Comparison of ENCODE assay signal across 8 mouse cellular contexts in the genomic region with DNA sequence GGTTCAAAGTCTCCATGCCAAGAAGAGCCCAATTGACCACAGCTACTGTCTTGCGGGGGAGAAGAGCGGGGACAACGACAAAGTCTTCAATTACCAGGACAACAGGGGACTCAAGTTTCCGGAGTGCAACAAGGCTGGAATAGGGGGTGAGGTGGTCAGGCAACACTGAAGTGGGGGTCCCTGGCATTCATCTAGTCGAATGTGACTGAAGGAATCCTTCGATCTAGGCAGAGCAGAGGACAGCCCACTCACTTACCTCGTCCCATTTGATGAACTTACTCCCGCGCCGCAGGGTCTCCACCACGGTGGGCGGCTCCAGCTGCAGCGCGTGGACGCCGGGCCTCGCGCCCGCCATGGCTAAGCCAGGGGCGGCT. TPM values are rescaled to one million over a fixed set of nuclear protein-coding genes. Genes with fewer than 3 reads are reported as not detected.
DNase-seq lines count a peak whose midpoint lies in the region; ATAC-seq and TF ChIP-seq lines count a peak whose summit lies in the region.

No protein-coding gene starts in this region.

- WGBS in embryonic facial prominence, embryonic 12.5 days, result under 1% methylated on average over 20 of the region's 20 CpGs
- WGBS in intestine, embryonic 15.5 days, result under 1% methylated on average over 20 of the region's 20 CpGs
- under 1% methylated on average over 20 of the region's 20 CpGs for WGBS in neural tube, embryonic 13.5 days

- H3K27ac ChIP-seq in left cerebral cortex, adult 2 months, result no peak overlapping the region
- H3K27ac ChIP-seq in embryonic facial prominence, embryonic 12.5 days, result 0 out of 2 replicates have a peak overlapping the region, but pooled peaks have one; percentile 24
- peak overlapping the region; percentile 92 for H3K27ac ChIP-seq in intestine, embryonic 15.5 days
- 0 out of 2 replicates have a peak overlapping the region, but pooled peaks have one; percentile 38 for H3K27ac ChIP-seq in neural tube, embryonic 13.5 days (replicated peaks)

- peak overlapping the region; percentile 54 for H3K4me2 ChIP-seq in embryonic facial prominence, embryonic 12.5 days (replicated peaks)
- peak overlapping the region; percentile 72 for H3K4me2 ChIP-seq in intestine, embryonic 15.5 days (replicated peaks)
- H3K4me2 ChIP-seq in neural tube, embryonic 13.5 days, result peak overlapping the region; percentile 54

- H3K27me3 ChIP-seq in embryonic facial prominence, embryonic 12.5 days, result no peaks in the 10 kb centered on the region
- no peaks in the 10 kb centered on the region for H3K27me3 ChIP-seq in intestine, embryonic 15.5 days (replicated peaks)
- H3K27me3 ChIP-seq in neural tube, embryonic 13.5 days, result peaks cover 27% of the 10 kb centered on the region

- no peaks in the 10 kb centered on the region for H3K9me3 ChIP-seq in embryonic facial prominence, embryonic 12.5 days
- no peaks in the 10 kb centered on the region for H3K9me3 ChIP-seq in intestine, embryonic 15.5 days
- H3K9me3 ChIP-seq in neural tube, embryonic 13.5 days, result no peaks in the 10 kb centered on the region

- peak overlapping the region; percentile 49 for H3K4me3 ChIP-seq in left cerebral cortex, adult 2 months
- peak overlapping the region; percentile 58 for H3K4me3 ChIP-seq in embryonic facial prominence, embryonic 12.5 days
- peak overlapping the region; percentile 74 for H3K4me3 ChIP-seq in intestine, embryonic 15.5 days (replicated peaks)
- peak overlapping the region; percentile 44 for H3K4me3 ChIP-seq in neural tube, embryonic 13.5 days

- intact Hi-C loops in left cerebral cortex, adult 2 months (cut with DNase I), result loop anchor here (2.0 kb wide), 1 partner anchor 16 kb away; no protein-coding TSS in a partner anchor
- intact Hi-C loops in left cerebral cortex, postnatal 14 days (cut with DNase I), result no loop called here

- no peak for ATAC-seq in embryonic facial prominence, embryonic 12.5 days (ENCODE audit: insufficient number of reproducible peaks, insufficient read depth, low FRiP score, low TSS enrichment)
- ATAC-seq in intestine, embryonic 15.5 days, result peak; percentile 8
- no peak for ATAC-seq in neural tube, embryonic 13.5 days (ENCODE audit: low read depth)
- ATAC-seq in activated CD4-positive, CD25-positive, alpha-beta regulatory T cell, adult 4 months, result no peak

- TF ChIP-seq CTCF in left cerebral cortex, adult 2 months (IDR thresholded peaks at IDR 0.05), result no peak

- DNase-seq in left cerebral cortex, adult 2 months (ENCODE audit: extremely low spot score in 1 of 2, low spot score in 2 of 2), result no peak
- no peak for DNase-seq in left cerebral cortex, postnatal 14 days (ENCODE audit: low spot score in 2 of 2)
- DNase-seq in yolk sac, embryonic 10.5 days (ENCODE audit: low spot score), result no peak
- no peak for DNase-seq in gastrocnemius, adult 8-10 months (ENCODE audit: low spot score in 2 of 2)

- H3K9ac ChIP-seq in embryonic facial prominence, embryonic 12.5 days, result peak overlapping the region; percentile 66
- peak overlapping the region; percentile 87 for H3K9ac ChIP-seq in intestine, embryonic 15.5 days
- peak overlapping the region; percentile 69 for H3K9ac ChIP-seq in neural tube, embryonic 13.5 days

- H3K36me3 ChIP-seq in embryonic facial prominence, embryonic 12.5 days, result peaks cover 24% of the 10 kb centered on the region
- peaks cover 20% of the 10 kb centered on the region for H3K36me3 ChIP-seq in intestine, embryonic 15.5 days
- H3K36me3 ChIP-seq in neural tube, embryonic 13.5 days, result no peaks in the 10 kb centered on the region

- peaks cover 34% of the 10 kb centered on the region for H3K4me1 ChIP-seq in embryonic facial prominence, embryonic 12.5 days
- peaks cover 54% of the 10 kb centered on the region for H3K4me1 ChIP-seq in intestine, embryonic 15.5 days (replicated peaks)
- H3K4me1 ChIP-seq in neural tube, embryonic 13.5 days (replicated peaks), result peaks cover 40% of the 10 kb centered on the region

RNA-seq across cellular contexts. Expression of gene Ppp1r14b, which starts 5.5 kb away (rescaled TPM):
- 10 to 100 TPM; 62.4 to 65.6 TPM for total RNA-seq in left cerebral cortex, adult 2 months (2021)
- 10 to 100 TPM; 55.4 to 71.5 TPM for total RNA-seq in left cerebral cortex, postnatal 14 days (2021)
- 255 and 291 TPM in 2 replicates for polyA plus RNA-seq in embryonic facial prominence, embryonic 12.5 days (2016; fragmentation: Nextera tagmentation; extraction: Ambion mirVana)
- 177 and 188 TPM in 2 replicates for polyA plus RNA-seq in intestine, embryonic 15.5 days (2015; fragmentation: Nextera tagmentation; extraction: Ambion mirVana)
- polyA plus RNA-seq in neural tube, embryonic 13.5 days (2015; fragmentation: Nextera tagmentation; extraction: Ambion mirVana), result 191 and 211 TPM in 2 replicates
- polyA plus RNA-seq in activated CD4-positive, CD25-positive, alpha-beta regulatory T cell, adult 4 months (2017; shearing (Covaris generic)), result 10 to 100 TPM; 14.2 to 26.1 TPM
- 100 to 1,000 TPM; 144 to 194 (median 165) TPM for total RNA-seq in gastrocnemius, adult 8-10 months (2022)

RNA-seq across cellular contexts. Expression of gene Plcb3, which starts 7.0 kb away (rescaled TPM):
- 10 to 100 TPM; 11.1 to 12.1 TPM for total RNA-seq in left cerebral cortex, adult 2 months (2021)
- 10 to 100 TPM; 13.4 to 13.6 TPM for total RNA-seq in left cerebral cortex, postnatal 14 days (2021)
- polyA plus RNA-seq in embryonic facial prominence, embryonic 12.5 days (2016; fragmentation: Nextera tagmentation; extraction: Ambion mirVana), result 47.4 and 48.7 TPM in 2 replicates
- 187 and 198 TPM in 2 replicates for polyA plus RNA-seq in intestine, embryonic 15.5 days (2015; fragmentation: Nextera tagmentation; extraction: Ambion mirVana)
- 23.8 and 27.3 TPM in 2 replicates for polyA plus RNA-seq in neural tube, embryonic 13.5 days (2015; fragmentation: Nextera tagmentation; extraction: Ambion mirVana)
- polyA plus RNA-seq in activated CD4-positive, CD25-positive, alpha-beta regulatory T cell, adult 4 months (2017; shearing (Covaris generic)), result 1 to 10 TPM; 3.2 to 5.1 TPM
- 10 to 100 TPM in 1 of 4 experiments, 1 to 10 TPM in 3; 7.0 to 10.9 (median 9.4) TPM for total RNA-seq in gastrocnemius, adult 8-10 months (2022)

RNA-seq across cellular contexts. Expression of gene Fkbp2, which starts 11.0 kb away (rescaled TPM):
- 100 to 1,000 TPM; 106 to 108 TPM for total RNA-seq in left cerebral cortex, adult 2 months (2021)
- 10 to 100 TPM; 69.4 to 78.8 TPM for total RNA-seq in left cerebral cortex, postnatal 14 days (2021)
- 76.2 and 77.9 TPM in 2 replicates for polyA plus RNA-seq in embryonic facial prominence, embryonic 12.5 days (2016; fragmentation: Nextera tagmentation; extraction: Ambion mirVana)
- 154 and 170 TPM in 2 replicates for polyA plus RNA-seq in intestine, embryonic 15.5 days (2015; fragmentation: Nextera tagmentation; extraction: Ambion mirVana)
- 104 and 120 TPM in 2 replicates for polyA plus RNA-seq in neural tube, embryonic 13.5 days (2015; fragmentation: Nextera tagmentation; extraction: Ambion mirVana)
- 10 to 100 TPM; 54.3 to 76.4 TPM for polyA plus RNA-seq in activated CD4-positive, CD25-positive, alpha-beta regulatory T cell, adult 4 months (2017; shearing (Covaris generic))
- total RNA-seq in gastrocnemius, adult 8-10 months (2022), result 10 to 100 TPM in 1 of 4 experiments, 1 to 10 TPM in 3; 4.2 to 10.4 (median 5.8) TPM

RNA-seq across cellular contexts. Expression of gene Vegfb, which starts 18.2 kb away (rescaled TPM):
- 100 to 1,000 TPM in 1 of 2 experiments, 10 to 100 TPM in 1; 89.4 to 101 TPM for total RNA-seq in left cerebral cortex, adult 2 months (2021)
- total RNA-seq in left cerebral cortex, postnatal 14 days (2021), result 10 to 100 TPM; 64.3 to 75.4 TPM
- 53.3 and 57.5 TPM in 2 replicates for polyA plus RNA-seq in embryonic facial prominence, embryonic 12.5 days (2016; fragmentation: Nextera tagmentation; extraction: Ambion mirVana)
- polyA plus RNA-seq in intestine, embryonic 15.5 days (2015; fragmentation: Nextera tagmentation; extraction: Ambion mirVana), result 44.0 and 46.7 TPM in 2 replicates
- 37.2 and 39.3 TPM in 2 replicates for polyA plus RNA-seq in neural tube, embryonic 13.5 days (2015; fragmentation: Nextera tagmentation; extraction: Ambion mirVana)
- polyA plus RNA-seq in activated CD4-positive, CD25-positive, alpha-beta regulatory T cell, adult 4 months (2017; shearing (Covaris generic)), result 1 to 10 TPM; 2.5 to 2.6 TPM
- 100 to 1,000 TPM; 167 to 187 (median 183) TPM for total RNA-seq in gastrocnemius, adult 8-10 months (2022)

RNA-seq across cellular contexts. Expression of gene Dnajc4, which starts 23.1 kb away (rescaled TPM):
- total RNA-seq in left cerebral cortex, adult 2 months (2021), result 10 to 100 TPM; 28.2 to 28.9 TPM
- total RNA-seq in left cerebral cortex, postnatal 14 days (2021), result 10 to 100 TPM; 21.1 to 21.2 TPM
- 22.5 and 23.1 TPM in 2 replicates for polyA plus RNA-seq in embryonic facial prominence, embryonic 12.5 days (2016; fragmentation: Nextera tagmentation; extraction: Ambion mirVana)
- polyA plus RNA-seq in intestine, embryonic 15.5 days (2015; fragmentation: Nextera tagmentation; extraction: Ambion mirVana), result 22.7 and 27.5 TPM in 2 replicates
- polyA plus RNA-seq in neural tube, embryonic 13.5 days (2015; fragmentation: Nextera tagmentation; extraction: Ambion mirVana), result 21.5 and 23.0 TPM in 2 replicates
- polyA plus RNA-seq in activated CD4-positive, CD25-positive, alpha-beta regulatory T cell, adult 4 months (2017; shearing (Covaris generic)), result 10 to 100 TPM; 44.8 to 46.0 TPM
- total RNA-seq in gastrocnemius, adult 8-10 months (2022), result 10 to 100 TPM; 32.2 to 37.7 (median 36.4) TPM
